Mouse (Mus musculus) limb, embryonic 13.5 days (tissue): ENCODE measurements at regions not wholly inside any gene's neighbourhood (a gene's known extent, or its start where the extent isn't known, plus 50 kb on each side); places are given as distances from the start of the nearest gene placed in this dataset.
A peak's percentile ranks its signal among the peaks of the same experiment; 100 is the strongest.

Experiments used
- ATAC-seq: fragments of 200-750 bp; cut with Nextera tagmentation; 2 replicates; pipeline ENCODE4 v1.8.0; 2017; ENCODE audit warnings: low read depth, moderate number of reproducible peaks, moderate TSS enrichment; ENCODE audit not compliant: low FRiP score
- H3K27ac ChIP-seq: fragments of 300-500 bp; sonication (generic); 2 replicates; pipeline ENCODE4 v1.5.1; 2015; ENCODE audit warnings: inconsistent platforms, mild to moderate bottlenecking, moderate library complexity
- H3K27me3 ChIP-seq: fragments of 300-500 bp; sonication (generic); 2 replicates; pipeline ENCODE4 v1.6.1; 2015; ENCODE audit warnings: mild to moderate bottlenecking, inconsistent platforms
- H3K36me3 ChIP-seq: fragments of 300-500 bp; sonication (generic); 2 replicates; pipeline ENCODE4 v1.6.1; 2015; ENCODE audit warnings: inconsistent platforms, mild to moderate bottlenecking, moderate library complexity
- H3K4me1 ChIP-seq: fragments of 300-500 bp; sonication (generic); 2 replicates; pipeline ENCODE4 v1.6.1; 2015; ENCODE audit warnings: inconsistent platforms
- H3K4me2 ChIP-seq: fragments of 300-500 bp; sonication (generic); replicated peaks from 2 replicates; pipeline ENCODE4 v1.6.1; 2015; ENCODE audit warnings: inconsistent platforms, mild to moderate bottlenecking, moderate library complexity
- H3K4me3 ChIP-seq: fragments of 300-500 bp; sonication (generic); 2 replicates; pipeline ENCODE4 v1.5.1; 2015; ENCODE audit warnings: moderate library complexity, mild to moderate bottlenecking, inconsistent platforms
- H3K9ac ChIP-seq: fragments of 300-500 bp; sonication (generic); 2 replicates; pipeline ENCODE4 v1.6.1; 2015; ENCODE audit warnings: mild to moderate bottlenecking, inconsistent platforms
- H3K9me3 ChIP-seq: fragments of 300-500 bp; sonication (generic); 2 replicates; pipeline ENCODE4 v1.6.1; 2016; ENCODE audit warnings: inconsistent platforms
- WGBS: fragments of 180-500 bp; shearing (Covaris S2); methylation state at CpG from one replicate; pipeline ENCODE4 v1.1.7; 2015; 5-methylcytosine and 5-hydroxymethylcytosine counted together

- Histone ChIP-seq H3K4me3 (no peak overlapping the region), H3K9me3 (no peaks in the 10 kb centered on the region), H3K4me1 (peaks cover 18% of the 10 kb centered on the region), H3K4me2 (no peak overlapping the region), H3K27me3 (no peaks in the 10 kb centered on the region), H3K36me3 (no peaks in the 10 kb centered on the region), H3K27ac (no peak overlapping the region), H3K9ac (no peak overlapping the region)
- ATAC-seq: no peak
- WGBS: 77% methylated on average over 2 of the region's 2 CpGs
Measured at GRCm38 (mm10) chr14:24969584-24969983, 482.7 kb downstream of the Rps24 start.

- ATAC-seq: no peak
Measured at GRCm38 (mm10) chr14:24972357-24972756, 485.4 kb downstream of the Rps24 start.

GRCm38 (mm10) chr14:24973039-24973438 lies 485.9 kb upstream of the Zmiz1 start:
- Histone ChIP-seq H3K4me3 (no peak overlapping the region), H3K4me1 (peaks cover 18% of the 10 kb centered on the region), H3K27me3 (no peaks in the 10 kb centered on the region), H3K36me3 (no peaks in the 10 kb centered on the region), H3K9me3 (no peaks in the 10 kb centered on the region), H3K9ac (0 out of 2 replicates have a peak overlapping the region, but pooled peaks have one; percentile 39), H3K4me2 (no peak overlapping the region), H3K27ac (no peak overlapping the region)
- 65% methylated on average over 4 of the region's 4 CpGs for WGBS
- ATAC-seq: no peak

More at GRCm38 (mm10) chr14:24972357-24972756, 485.4 kb downstream of the Rps24 start:
- Histone ChIP-seq H3K4me3 (no peak overlapping the region), H3K9me3 (no peaks in the 10 kb centered on the region), H3K27ac (no peak overlapping the region), H3K4me1 (peaks cover 18% of the 10 kb centered on the region), H3K9ac (no peak overlapping the region), H3K4me2 (no peak overlapping the region), H3K27me3 (no peaks in the 10 kb centered on the region), H3K36me3 (no peaks in the 10 kb centered on the region)
- 89% methylated on average over 7 of the region's 7 CpGs for WGBS

- Histone ChIP-seq H3K27ac (no peak overlapping the region), H3K4me2 (no peak overlapping the region), H3K9me3 (no peaks in the 10 kb centered on the region), H3K36me3 (no peaks in the 10 kb centered on the region), H3K4me1 (peaks cover 18% of the 10 kb centered on the region), H3K9ac (no peak overlapping the region), H3K27me3 (no peaks in the 10 kb centered on the region), H3K4me3 (no peak overlapping the region)
- ATAC-seq: no peak
- 55% methylated on average over 4 of the region's 4 CpGs for whole genome bisulfite sequencing
Measured at GRCm38 (mm10) chr14:24973591-24973990, 485.4 kb upstream of the Zmiz1 start.

- H3K36me3 ChIP-seq: no peaks in the 10 kb centered on the region
- no peaks in the 10 kb centered on the region for H3K27me3 ChIP-seq
- ATAC-seq: peak; percentile 76; the same call in 1 of the 2 replicates
- H3K4me1 ChIP-seq: peaks cover 53% of the 10 kb centered on the region
- H3K9me3 ChIP-seq: 0 out of 2 replicates have a peak, but pooled peaks cover 6% of the 10 kb centered on the region
- peak overlapping the region; percentile 4; the same call in 1 of the 2 replicates for H3K4me2 ChIP-seq
- H3K27ac ChIP-seq: peak overlapping the region; percentile 79; the same call in 1 of the 2 replicates
- H3K9ac ChIP-seq: no peak overlapping the region
- WGBS: 21% methylated on average over 8 of the region's 8 CpGs
- no peak overlapping the region for H3K4me3 ChIP-seq
Measured at GRCm38 (mm10) chr14:24982489-24982888, 476.5 kb upstream of the Zmiz1 start.

GRCm38 (mm10) chr14:24983279-24983678 lies 475.7 kb upstream of the Zmiz1 start:
- no peaks in the 10 kb centered on the region for H3K36me3 ChIP-seq
- H3K27ac ChIP-seq: peak overlapping the region; percentile 79; the same call in 1 of the 2 replicates
- no peaks in the 10 kb centered on the region for H3K27me3 ChIP-seq
- 0 out of 2 replicates have a peak, but pooled peaks cover 6% of the 10 kb centered on the region for H3K9me3 ChIP-seq
- no peak overlapping the region for H3K4me2 ChIP-seq
- ATAC-seq: no peak
- no peak overlapping the region for H3K4me3 ChIP-seq
- peaks cover 53% of the 10 kb centered on the region for H3K4me1 ChIP-seq
- no peak overlapping the region for H3K9ac ChIP-seq

- 16% methylated on average over 6 of the region's 6 CpGs for WGBS
- H3K9ac ChIP-seq: no peak overlapping the region
- H3K27me3 ChIP-seq: no peaks in the 10 kb centered on the region
- 0 out of 2 replicates have a peak, but pooled peaks cover 6% of the 10 kb centered on the region for H3K9me3 ChIP-seq
- H3K4me2 ChIP-seq: no peak overlapping the region
- H3K36me3 ChIP-seq: no peaks in the 10 kb centered on the region
- no peak overlapping the region for H3K4me3 ChIP-seq
- peak; percentile 48; the same call in 1 of the 2 replicates for ATAC-seq
- H3K4me1 ChIP-seq: peaks cover 58% of the 10 kb centered on the region
- H3K27ac ChIP-seq: peak overlapping the region; percentile 77
Measured at GRCm38 (mm10) chr14:24985806-24986359, 473.1 kb upstream of the Zmiz1 start.

- H3K9me3 ChIP-seq: 0 out of 2 replicates have a peak, but pooled peaks cover 6% of the 10 kb centered on the region
- H3K36me3 ChIP-seq: no peaks in the 10 kb centered on the region
- H3K27ac ChIP-seq: peak overlapping the region; percentile 77
- H3K4me2 ChIP-seq: no peak overlapping the region
- H3K9ac ChIP-seq: no peak overlapping the region
- H3K27me3 ChIP-seq: no peaks in the 10 kb centered on the region
- H3K4me1 ChIP-seq: peaks cover 54% of the 10 kb centered on the region
- WGBS: 49% methylated on average over 4 of the region's 4 CpGs
- ATAC-seq: no peak
- H3K4me3 ChIP-seq: no peak overlapping the region
Measured at GRCm38 (mm10) chr14:24986404-24986803, 472.6 kb upstream of the Zmiz1 start.

- Histone ChIP-seq H3K36me3 (no peaks in the 10 kb centered on the region), H3K27ac (peak overlapping the region; percentile 64), H3K4me1 (peaks cover 63% of the 10 kb centered on the region), H3K4me3 (no peak overlapping the region), H3K4me2 (0 out of 2 replicates have a peak overlapping the region, but pooled peaks have one; percentile 9), H3K27me3 (no peaks in the 10 kb centered on the region), H3K9me3 (peaks cover 7% of the 10 kb centered on the region), H3K9ac (0 out of 2 replicates have a peak overlapping the region, but pooled peaks have one; percentile 1)
- WGBS: 31% methylated on average over 21 of the region's 21 CpGs
- 0 out of 2 replicates have a peak, but pooled peaks have one; percentile 24 for ATAC-seq
Measured at GRCm38 (mm10) chr14:24993751-24994658, 465.0 kb upstream of the Zmiz1 start.

GRCm38 (mm10) chr14:24995226-24995625 lies 463.8 kb upstream of the Zmiz1 start:
- peak; percentile 57; the same call in 1 of the 2 replicates for ATAC-seq
- Histone ChIP-seq H3K4me3 (no peak overlapping the region), H3K4me2 (no peak overlapping the region), H3K9me3 (peaks cover 7% of the 10 kb centered on the region), H3K36me3 (no peaks in the 10 kb centered on the region), H3K27me3 (no peaks in the 10 kb centered on the region), H3K9ac (no peak overlapping the region), H3K4me1 (peaks cover 67% of the 10 kb centered on the region), H3K27ac (peak overlapping the region; percentile 64; the same call in 1 of the 2 replicates)
- 41% methylated on average over 7 of the region's 7 CpGs for WGBS

- no peak overlapping the region for H3K4me2 ChIP-seq
- 22% methylated on average over 14 of the region's 14 CpGs for WGBS
- peaks cover 65% of the 10 kb centered on the region for H3K4me1 ChIP-seq
- no peak overlapping the region for H3K9ac ChIP-seq
- H3K36me3 ChIP-seq: no peaks in the 10 kb centered on the region
- no peaks in the 10 kb centered on the region for H3K27me3 ChIP-seq
- H3K9me3 ChIP-seq: no peaks in the 10 kb centered on the region
- peak overlapping the region; percentile 67 for H3K27ac ChIP-seq
- H3K4me3 ChIP-seq: no peak overlapping the region
- peak; percentile 42; the same call in 1 of the 2 replicates for ATAC-seq
Measured at GRCm38 (mm10) chr14:24997786-24998509, 461.0 kb upstream of the Zmiz1 start.
